In the genomic region with DNA sequence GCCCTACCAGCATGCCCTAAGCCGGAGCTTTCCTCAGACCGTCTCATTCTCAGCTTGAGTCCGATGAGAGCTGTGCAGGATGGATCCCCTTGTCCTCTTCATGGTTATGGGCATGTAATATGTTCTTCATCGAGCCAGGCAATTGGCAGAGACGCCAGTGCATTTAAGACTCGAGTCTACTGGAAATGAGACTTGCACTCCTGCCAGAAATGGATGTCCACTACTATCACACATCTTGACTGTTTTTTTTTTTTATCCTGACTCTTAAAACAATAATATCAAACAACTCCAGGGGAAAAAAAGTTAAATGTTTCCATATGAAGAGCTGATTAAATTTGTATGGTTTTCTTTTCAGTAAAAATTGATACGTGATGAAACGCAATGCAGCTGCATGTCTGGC, we compare ENCODE assay signal across 17 mouse cellular contexts.
"Had no signal": no experiment of that assay in that cellular context is flagged by ENCODE, and none has a peak within 500 bp of the region (broad histone marks: within the 10 kb centered on the region; RNA-seq: fewer than 3 reads in every experiment).

No protein-coding gene starts in this region.

- H3K9me3 ChIP-seq: lung, embryonic 15.5 days; megakaryocyte, embryonic 14.5 days; midbrain, embryonic 13.5 days; midbrain, embryonic 15.5 days; neural tube, embryonic 12.5 days; stomach, embryonic 15.5 days had no signal

- H3K4me2 ChIP-seq: lung, embryonic 15.5 days; midbrain, embryonic 11.5 days; midbrain, embryonic 13.5 days; midbrain, embryonic 15.5 days; neural tube, embryonic 12.5 days; stomach, embryonic 15.5 days had no signal

- H3K4me1 ChIP-seq: stomach, embryonic 15.5 days had no signal

- H3K4me3 ChIP-seq: lung, embryonic 15.5 days; megakaryocyte, embryonic 14.5 days; midbrain, embryonic 13.5 days; midbrain, embryonic 15.5 days; neural tube, embryonic 12.5 days; stomach, embryonic 15.5 days had no signal

- H3K27me3 ChIP-seq: lung, embryonic 15.5 days; megakaryocyte, embryonic 14.5 days; stomach, embryonic 15.5 days had no signal

- ATAC-seq: lung, postnatal 0 days; midbrain, embryonic 13.5 days; midbrain, embryonic 15.5 days had no signal

- H3K9ac ChIP-seq: lung, embryonic 15.5 days; midbrain, embryonic 13.5 days; midbrain, embryonic 15.5 days; neural tube, embryonic 12.5 days; stomach, embryonic 15.5 days had no signal

- H3K27ac ChIP-seq: lung, embryonic 15.5 days; macrophage; midbrain, embryonic 13.5 days; midbrain, embryonic 15.5 days; neural tube, embryonic 12.5 days; stomach, embryonic 15.5 days; stomach, postnatal 0 days had no signal

- H3K36me3 ChIP-seq: lung, embryonic 15.5 days; midbrain, embryonic 13.5 days; midbrain, embryonic 15.5 days; neural tube, embryonic 12.5 days; stomach, embryonic 15.5 days had no signal

- DNase-seq: lung, adult 2 months; lung, postnatal 14 days; lung, postnatal 36 days; right cerebral cortex, postnatal 14 days; thymus, adult 2 months; thymus, postnatal 25 days; thymus, postnatal 4 days had no signal
